Mouse (Mus musculus): ENCODE measurements around the gene Hectd3. TPM values are rescaled to one million over a fixed set of nuclear protein-coding genes. Genes with fewer than 3 reads are reported as not detected.

Hectd3 gene
- polyA plus RNA-seq, 2 experiments, result 4.9 to 8.9 TPM

DNA sequence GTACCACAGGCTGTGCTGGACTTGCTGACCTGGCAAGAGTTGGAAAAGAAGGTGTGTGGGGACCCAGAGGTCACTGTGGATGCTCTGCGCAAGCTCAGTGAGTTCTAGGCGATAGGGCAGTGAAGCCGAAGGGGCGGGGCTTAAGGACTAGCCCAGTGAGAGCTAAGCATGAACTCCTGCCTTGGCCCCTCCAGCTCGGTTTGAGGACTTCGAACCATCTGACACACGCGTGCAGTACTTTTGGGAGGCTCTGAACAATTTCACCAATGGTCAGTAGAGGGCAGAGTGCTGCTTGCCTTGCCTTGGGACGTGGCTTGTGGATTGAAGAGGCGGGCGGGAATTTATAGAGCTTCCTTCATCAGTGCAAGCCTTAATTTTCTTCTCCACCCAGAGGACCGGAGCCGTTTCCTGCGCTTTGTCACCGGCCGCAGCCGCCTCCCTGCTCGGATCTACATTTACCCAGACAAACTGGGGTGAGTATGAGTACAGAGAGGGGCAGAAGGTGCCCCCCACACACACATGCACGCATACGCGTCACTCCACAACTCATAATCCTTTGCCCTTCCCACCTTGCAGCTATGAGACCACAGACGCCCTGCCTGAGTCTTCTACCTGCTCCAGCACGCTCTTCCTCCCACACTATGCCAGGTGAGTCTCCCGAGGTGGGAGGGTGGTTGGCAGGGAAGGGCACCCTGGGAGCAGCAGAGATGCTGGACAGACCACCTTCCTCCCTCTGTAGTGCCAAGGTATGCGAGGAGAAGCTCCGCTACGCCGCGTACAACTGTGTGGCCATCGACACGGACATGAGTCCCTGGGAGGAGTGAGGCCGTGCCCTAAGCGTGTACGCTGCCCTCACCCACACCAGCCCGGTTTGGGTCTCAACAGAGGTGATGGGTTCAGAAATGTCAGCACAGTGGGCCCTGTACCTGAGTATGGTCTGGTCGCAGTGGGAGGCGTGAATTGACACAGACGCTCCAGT, 7.7 kb downstream of the Hectd3 start:
- Histone ChIP-seq H3K9me3 (ENCODE audit: control insufficient read depth, low read length) (no peaks in the 10 kb centered on the region), H3K4me3 (ENCODE audit: insufficient read depth in 1 of 2, low read depth in 2 of 2, low read length in 2 of 2) (no peak overlapping the region), H3K4me2 (ENCODE audit: low read depth) (no peak overlapping the region), H3K4me1 (replicated peaks; ENCODE audit: control insufficient read depth in 2 of 2, insufficient read depth in 2 of 2, low read length in 1 of 2) (no peaks in the 10 kb centered on the region; a peak in 1 of 4 replicates), H3K27me3 (ENCODE audit: control insufficient read depth, insufficient read depth, low read length) (no peaks in the 10 kb centered on the region), H3K27ac (no peak overlapping the region), H3K36me3 (replicated peaks; ENCODE audit: control insufficient read depth, insufficient read depth, low read depth) (peaks cover 15% of the 10 kb centered on the region), H3K9ac (replicated peaks) (no peak overlapping the region)
- TF ChIP-seq EP300 (IDR thresholded peaks at IDR 0.05; ENCODE audit: low read depth) (no peak), CTCF (IDR thresholded peaks at IDR 0.05; ENCODE audit: low read depth) (peak; percentile 87)
- ATAC-seq (ENCODE audit: insufficient read depth) (peak; percentile 59), DNase-seq (ENCODE audit: low read depth in 3 of 3, low spot score in 3 of 3) (peak in 2 of 3 experiments; percentile 42 to 46)
- WGBS (ENCODE audit: insufficient replicate concordance), result 63% methylated on average over 38 of the region's 38 CpGs

DNA sequence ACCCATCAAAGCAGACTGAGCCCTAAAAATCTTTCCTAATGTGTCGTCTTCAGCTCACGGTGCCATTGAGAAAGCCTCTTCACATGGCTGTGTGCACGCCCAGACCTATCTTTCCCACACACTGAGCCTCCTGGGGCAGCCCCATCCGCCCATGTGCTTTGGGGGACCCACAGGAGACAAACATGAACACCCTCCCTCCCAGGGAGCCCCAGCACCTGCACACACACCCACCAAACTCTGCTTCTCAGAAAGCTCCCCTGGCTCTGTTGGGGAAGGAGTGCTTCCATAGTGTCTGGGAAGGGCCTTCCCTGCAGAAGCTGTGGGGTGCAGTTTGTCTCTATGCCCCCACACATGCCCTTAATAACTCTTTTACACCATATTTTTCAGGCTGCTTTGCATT, 9.5 kb downstream of the Hectd3 start:
- H3K9me3 ChIP-seq (ENCODE audit: control insufficient read depth, low read length), result no peaks in the 10 kb centered on the region
- H3K4me1 ChIP-seq (replicated peaks; ENCODE audit: control insufficient read depth in 2 of 2, insufficient read depth in 2 of 2, low read length in 1 of 2), result no peaks in the 10 kb centered on the region; a peak in 1 of 4 replicates
- no peak overlapping the region for H3K4me2 ChIP-seq (ENCODE audit: low read depth)
- TF ChIP-seq CTCF (IDR thresholded peaks at IDR 0.05; ENCODE audit: low read depth) (no peak), EP300 (IDR thresholded peaks at IDR 0.05; ENCODE audit: low read depth) (no peak)
- H3K27me3 ChIP-seq (ENCODE audit: control insufficient read depth, insufficient read depth, low read length), result no peaks in the 10 kb centered on the region
- no peak overlapping the region for H3K9ac ChIP-seq (replicated peaks)
- no peak overlapping the region for H3K27ac ChIP-seq
- ATAC-seq (ENCODE audit: insufficient read depth) (no peak), DNase-seq (ENCODE audit: low read depth in 3 of 3, low spot score in 3 of 3) (no peak)
- no peak overlapping the region for H3K4me3 ChIP-seq (ENCODE audit: insufficient read depth in 1 of 2, low read depth in 2 of 2, low read length in 2 of 2)
- peaks cover 15% of the 10 kb centered on the region for H3K36me3 ChIP-seq (replicated peaks; ENCODE audit: control insufficient read depth, insufficient read depth, low read depth)
- 73% methylated on average over 4 of the region's 4 CpGs for WGBS (ENCODE audit: insufficient replicate concordance)

DNA sequence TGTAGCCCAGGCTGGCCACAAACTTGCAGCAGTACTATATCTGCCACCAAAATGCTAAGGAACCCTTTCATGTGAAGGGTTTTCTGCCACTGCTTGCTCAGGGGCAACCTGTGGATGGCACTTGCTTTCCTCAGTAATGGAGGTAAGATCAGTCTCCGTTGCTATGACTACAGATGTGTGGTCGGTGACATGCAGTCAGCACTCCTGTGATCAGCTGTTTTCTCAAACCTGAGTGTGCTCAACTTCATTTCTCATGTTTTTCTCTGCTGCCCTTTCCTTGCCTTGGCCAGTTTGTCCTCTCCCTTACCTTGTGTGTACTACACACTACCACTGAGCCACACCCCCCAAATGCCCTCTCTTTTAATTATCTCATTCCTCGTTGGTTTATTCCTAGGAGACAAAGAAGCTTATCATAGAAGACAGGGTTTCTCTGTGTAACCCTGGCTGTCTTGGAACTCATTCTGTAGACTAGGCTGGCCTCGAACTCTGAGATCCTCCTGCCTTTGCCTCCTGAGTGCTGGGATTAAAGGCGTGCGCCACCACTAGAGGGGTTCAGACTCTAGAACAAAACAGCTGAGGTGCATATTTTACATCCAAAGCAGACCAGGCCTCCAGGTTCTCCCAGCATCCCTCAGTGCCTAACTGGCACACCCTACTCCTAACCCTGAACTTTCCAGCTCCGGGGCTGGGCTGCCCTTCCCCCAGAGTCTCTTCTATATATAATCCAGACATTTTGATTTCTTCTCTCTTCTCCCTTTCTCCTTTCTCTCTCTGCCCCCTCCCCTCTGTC, 10.7 kb downstream of the Hectd3 start:
- H3K4me3 ChIP-seq (ENCODE audit: insufficient read depth in 1 of 2, low read depth in 2 of 2, low read length in 2 of 2), result no peak overlapping the region
- H3K36me3 ChIP-seq (replicated peaks; ENCODE audit: control insufficient read depth, insufficient read depth, low read depth), result peaks cover 8% of the 10 kb centered on the region
- H3K4me1 ChIP-seq (replicated peaks; ENCODE audit: control insufficient read depth in 2 of 2, insufficient read depth in 2 of 2, low read length in 1 of 2), result no peaks in the 10 kb centered on the region; a peak in 1 of 4 replicates
- no peak for ATAC-seq (ENCODE audit: insufficient read depth)
- H3K27me3 ChIP-seq (ENCODE audit: control insufficient read depth, insufficient read depth, low read length), result no peaks in the 10 kb centered on the region
- 58% methylated on average over 7 of the region's 7 CpGs for WGBS (ENCODE audit: insufficient replicate concordance)
- no peak overlapping the region for H3K27ac ChIP-seq
- no peak overlapping the region for H3K4me2 ChIP-seq (ENCODE audit: low read depth)
- H3K9ac ChIP-seq (replicated peaks), result no peak overlapping the region
- H3K9me3 ChIP-seq (ENCODE audit: control insufficient read depth, low read length), result no peaks in the 10 kb centered on the region
- DNase-seq (ENCODE audit: low read depth in 3 of 3, low spot score in 3 of 3), result no peak
- TF ChIP-seq CTCF (IDR thresholded peaks at IDR 0.05; ENCODE audit: low read depth) (0 out of 2 replicates have a peak, but pooled peaks have one; percentile 11), EP300 (IDR thresholded peaks at IDR 0.05; ENCODE audit: low read depth) (no peak)

DNA sequence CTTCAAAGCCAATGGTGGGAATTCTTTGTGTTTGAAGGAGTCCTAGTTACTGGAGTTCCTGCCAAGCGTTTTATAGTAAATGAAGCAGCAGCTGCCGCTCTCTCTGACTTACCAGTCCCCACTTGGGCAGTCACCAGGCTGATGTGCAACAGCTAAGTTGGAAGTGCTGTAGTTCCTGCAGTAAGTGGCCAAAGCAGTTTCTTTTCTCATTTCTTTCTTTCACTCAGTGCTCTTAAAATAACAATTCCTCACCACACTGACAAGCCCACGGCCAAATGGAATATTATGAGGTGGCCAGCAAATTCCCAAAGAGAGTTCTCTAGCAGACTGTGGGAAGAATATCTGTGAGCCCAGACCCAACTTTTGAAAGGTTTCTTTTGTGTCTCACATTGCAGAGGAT, 11.9 kb downstream of the Hectd3 start:
- Histone ChIP-seq H3K4me1 (replicated peaks; ENCODE audit: control insufficient read depth in 2 of 2, insufficient read depth in 2 of 2, low read length in 1 of 2) (no peaks in the 10 kb centered on the region; a peak in 1 of 4 replicates), H3K36me3 (replicated peaks; ENCODE audit: control insufficient read depth, insufficient read depth, low read depth) (peaks cover 6% of the 10 kb centered on the region), H3K27ac (no peak overlapping the region), H3K27me3 (ENCODE audit: control insufficient read depth, insufficient read depth, low read length) (no peaks in the 10 kb centered on the region), H3K9ac (replicated peaks) (no peak overlapping the region), H3K4me3 (ENCODE audit: insufficient read depth in 1 of 2, low read depth in 2 of 2, low read length in 2 of 2) (no peak overlapping the region), H3K9me3 (ENCODE audit: control insufficient read depth, low read length) (no peaks in the 10 kb centered on the region), H3K4me2 (ENCODE audit: low read depth) (no peak overlapping the region)
- ATAC-seq (ENCODE audit: insufficient read depth), result no peak
- DNase-seq (ENCODE audit: low read depth in 3 of 3, low spot score in 3 of 3), result no peak
- WGBS (ENCODE audit: insufficient replicate concordance), result 69% methylated on average over 3 of the region's 3 CpGs
- TF ChIP-seq EP300 (IDR thresholded peaks at IDR 0.05; ENCODE audit: low read depth) (no peak), CTCF (IDR thresholded peaks at IDR 0.05; ENCODE audit: low read depth) (no peak)

DNA sequence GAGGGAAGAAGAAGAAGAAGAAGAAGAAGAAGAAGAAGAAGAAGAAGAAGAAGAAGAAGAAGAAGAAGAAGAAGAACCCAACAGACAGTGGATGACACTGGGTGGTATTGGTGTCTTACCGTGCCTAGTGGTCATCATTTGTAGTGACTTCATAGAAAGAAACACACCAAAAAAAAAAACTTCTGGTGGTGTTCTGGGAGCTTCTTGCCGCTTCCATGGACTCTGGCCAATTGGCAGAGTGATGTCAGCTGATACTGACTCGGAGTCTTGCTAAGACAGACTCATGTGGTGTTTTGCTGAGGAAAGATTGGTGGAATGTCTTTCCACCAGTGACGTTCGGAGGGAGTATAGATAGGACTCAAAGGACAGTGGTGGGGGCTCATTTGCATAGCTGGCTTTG, 15.1 kb downstream of the Hectd3 start:
- Histone ChIP-seq H3K27me3 (ENCODE audit: control insufficient read depth, insufficient read depth, low read length) (no peaks in the 10 kb centered on the region), H3K4me3 (ENCODE audit: insufficient read depth in 1 of 2, low read depth in 2 of 2, low read length in 2 of 2) (no peak overlapping the region), H3K9me3 (ENCODE audit: control insufficient read depth, low read length) (no peaks in the 10 kb centered on the region), H3K9ac (replicated peaks) (no peak overlapping the region), H3K36me3 (replicated peaks; ENCODE audit: control insufficient read depth, insufficient read depth, low read depth) (no peaks in the 10 kb centered on the region), H3K27ac (no peak overlapping the region), H3K4me2 (ENCODE audit: low read depth) (no peak overlapping the region), H3K4me1 (replicated peaks; ENCODE audit: control insufficient read depth in 2 of 2, insufficient read depth in 2 of 2, low read length in 1 of 2) (no peaks in the 10 kb centered on the region; a peak in 1 of 4 replicates)
- ATAC-seq (ENCODE audit: insufficient read depth) (no peak), DNase-seq (ENCODE audit: low read depth in 3 of 3, low spot score in 3 of 3) (no peak)
- 81% methylated on average over 5 of the region's 5 CpGs for WGBS (ENCODE audit: insufficient replicate concordance)
- no peak for TF ChIP-seq EP300 (IDR thresholded peaks at IDR 0.05; ENCODE audit: low read depth)
- TF ChIP-seq CTCF (IDR thresholded peaks at IDR 0.05; ENCODE audit: low read depth), result no peak

Measured in liver, embryonic 14.5 days (tissue).